ENCODE assay signal across 8 mouse cellular contexts in the genomic region with DNA sequence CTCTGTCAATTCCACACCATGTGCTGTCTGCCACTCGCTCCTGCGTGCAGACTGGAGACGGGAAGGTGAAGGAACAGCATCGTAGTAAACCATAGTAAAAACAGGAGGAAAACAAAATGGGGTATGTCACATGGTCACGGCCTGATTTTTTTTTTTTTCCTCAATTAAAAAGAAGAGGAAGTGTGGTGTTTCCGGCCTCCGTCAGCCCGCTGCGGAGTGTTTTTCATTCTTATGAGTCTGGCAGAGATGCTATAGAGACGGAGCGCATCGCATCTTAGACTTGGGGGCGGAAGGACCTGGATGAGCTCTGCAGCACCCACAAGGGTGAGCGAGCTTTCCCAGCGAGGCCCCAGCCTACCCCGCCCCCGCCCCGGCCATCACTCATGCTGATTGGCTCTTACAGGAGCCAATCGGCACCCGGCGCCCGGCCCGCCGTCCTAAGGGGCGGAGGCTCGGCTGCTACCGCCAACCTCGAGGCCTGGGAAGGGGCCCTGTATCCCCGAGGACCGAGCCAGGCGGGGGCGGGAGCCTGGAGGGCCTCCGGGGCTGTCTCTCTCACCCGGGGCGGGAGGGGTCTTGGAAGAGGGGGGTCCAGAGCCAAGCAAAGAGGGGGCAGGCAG. TPM values are rescaled to one million over a fixed set of nuclear protein-coding genes. Genes with fewer than 3 reads are reported as not detected.
DNase-seq lines count a peak whose midpoint lies in the region; ATAC-seq and TF ChIP-seq lines count a peak whose summit lies in the region.

No protein-coding gene starts in this region.

- H3K4me3 ChIP-seq in embryonic facial prominence, embryonic 14.5 days (ENCODE audit: low read depth, low read length), result peak overlapping the region; percentile 83
- H3K4me3 ChIP-seq in limb, embryonic 15.5 days, result peak overlapping the region; percentile 75
- H3K4me3 ChIP-seq in midbrain, postnatal 0 days (ENCODE audit: low read depth, low read length), result peak overlapping the region; percentile 47

- H3K9me3 ChIP-seq in embryonic facial prominence, embryonic 14.5 days (ENCODE audit: control insufficient read depth, low read length), result no peaks in the 10 kb centered on the region
- no peaks in the 10 kb centered on the region for H3K9me3 ChIP-seq in limb, embryonic 15.5 days
- H3K9me3 ChIP-seq in midbrain, postnatal 0 days (ENCODE audit: low read length), result no peaks in the 10 kb centered on the region

- peak overlapping the region; percentile 57 for H3K4me2 ChIP-seq in embryonic facial prominence, embryonic 14.5 days (ENCODE audit: low read depth, low read length)
- H3K4me2 ChIP-seq in limb, embryonic 15.5 days, result peak overlapping the region; percentile 73
- peak overlapping the region; percentile 73 for H3K4me2 ChIP-seq in midbrain, postnatal 0 days (ENCODE audit: low read depth, low read length, poor library complexity, severe bottlenecking)

- peak overlapping the region; percentile 71 for H3K9ac ChIP-seq in embryonic facial prominence, embryonic 14.5 days (ENCODE audit: low read depth, low read length)
- peak overlapping the region; percentile 64 for H3K9ac ChIP-seq in limb, embryonic 15.5 days
- peak overlapping the region; percentile 60 for H3K9ac ChIP-seq in midbrain, postnatal 0 days (replicated peaks; ENCODE audit: low read length, poor library complexity, severe bottlenecking)

- ATAC-seq in embryonic facial prominence, embryonic 14.5 days (ENCODE audit: low read depth), result peak; percentile 96
- ATAC-seq in limb, embryonic 15.5 days (ENCODE audit: insufficient number of reproducible peaks, low FRiP score, low TSS enrichment, low read depth), result peak; percentile 94
- peak; percentile 98 for ATAC-seq in midbrain, postnatal 0 days (ENCODE audit: low FRiP score)

- peak; percentile 89 for DNase-seq in layer of hippocampus, adult 11-12 months (ENCODE audit: low spot score)
- no peak for DNase-seq in layer of hippocampus, adult 9-10 months (ENCODE audit: low spot score)
- peak; percentile 97 for DNase-seq in embryonic facial prominence, embryonic 14.5 days (ENCODE audit: low spot score)
- DNase-seq in heart, adult 8-10 months (ENCODE audit: low spot score), result peak; percentile 85
- peak; percentile 88 for DNase-seq in kidney, adult 9 months
- peak; percentile 96 for DNase-seq in midbrain, postnatal 0 days (ENCODE audit: low spot score)
- DNase-seq in spleen, postnatal 10 days (ENCODE audit: low spot score in 2 of 2), result peak; percentile 49 to 74

- peaks cover 26% of the 10 kb centered on the region for H3K4me1 ChIP-seq in embryonic facial prominence, embryonic 14.5 days (ENCODE audit: control insufficient read depth, insufficient read depth, low read length)
- H3K4me1 ChIP-seq in limb, embryonic 15.5 days, result peaks cover 25% of the 10 kb centered on the region
- peaks cover 9% of the 10 kb centered on the region; the same call in 1 of the 2 replicates for H3K4me1 ChIP-seq in midbrain, postnatal 0 days (ENCODE audit: insufficient read depth, low read length)

- TF ChIP-seq CTCF in midbrain, postnatal 0 days (IDR thresholded peaks at IDR 0.05), result no peak

- H3K27ac ChIP-seq in embryonic facial prominence, embryonic 14.5 days (replicated peaks; ENCODE audit: low read depth, low read length), result peak overlapping the region; percentile 90
- peak overlapping the region; percentile 92 for H3K27ac ChIP-seq in limb, embryonic 15.5 days
- peak overlapping the region; percentile 86 for H3K27ac ChIP-seq in midbrain, postnatal 0 days (ENCODE audit: low read depth, low read length)

- 1% methylated on average over 34 of the region's 35 CpGs for WGBS in embryonic facial prominence, embryonic 14.5 days
- WGBS in limb, embryonic 15.5 days, result under 1% methylated on average over 35 of the region's 35 CpGs
- WGBS in midbrain, postnatal 0 days, result 3% methylated on average over 34 of the region's 35 CpGs

- peaks cover 30% of the 10 kb centered on the region for H3K36me3 ChIP-seq in embryonic facial prominence, embryonic 14.5 days (ENCODE audit: control insufficient read depth, insufficient read depth, low read length)
- peaks cover 24% of the 10 kb centered on the region for H3K36me3 ChIP-seq in limb, embryonic 15.5 days
- H3K36me3 ChIP-seq in midbrain, postnatal 0 days (ENCODE audit: insufficient read depth, low read length), result no peaks in the 10 kb centered on the region

- H3K27me3 ChIP-seq in embryonic facial prominence, embryonic 14.5 days (replicated peaks; ENCODE audit: control insufficient read depth, insufficient read depth, low read length), result no peaks in the 10 kb centered on the region
- no peaks in the 10 kb centered on the region for H3K27me3 ChIP-seq in limb, embryonic 15.5 days
- H3K27me3 ChIP-seq in midbrain, postnatal 0 days (ENCODE audit: insufficient read depth, low read length), result no peaks in the 10 kb centered on the region

RNA-seq across cellular contexts. Expression of a gene that starts 8.1 kb away (rescaled TPM):
- polyA plus RNA-seq in embryonic facial prominence, embryonic 14.5 days (2014; fragmentation: Nextera tagmentation; extraction: Ambion mirVana), result 14.8 and 16.1 TPM in 2 replicates
- total RNA-seq in heart, adult 8-10 months (2022), result 10 to 100 TPM; 14.8 to 34.3 (median 24.0) TPM
- polyA plus RNA-seq in limb, embryonic 15.5 days (2015; fragmentation: Nextera tagmentation; extraction: Ambion mirVana), result 13.4 and 13.5 TPM in 2 replicates
- total RNA-seq in midbrain, postnatal 0 days (2014; rRNA removed), result 56.9 and 61.2 TPM in 2 replicates
- polyA plus RNA-seq in midbrain, postnatal 0 days (2015; fragmentation: Nextera tagmentation; extraction: Ambion mirVana), result 4.7 and 5.0 TPM in 2 replicates

RNA-seq across cellular contexts. Expression of a gene that starts 33.1 kb away (rescaled TPM):
- 6.7 and 6.8 TPM in 2 replicates for polyA plus RNA-seq in embryonic facial prominence, embryonic 14.5 days (2014; fragmentation: Nextera tagmentation; extraction: Ambion mirVana)
- 10 to 100 TPM in 3 of 4 experiments, 1 to 10 TPM in 1; 10.0 to 11.3 (median 10.6) TPM for total RNA-seq in heart, adult 8-10 months (2022)
- polyA plus RNA-seq in limb, embryonic 15.5 days (2015; fragmentation: Nextera tagmentation; extraction: Ambion mirVana), result 11.0 and 11.2 TPM in 2 replicates
- total RNA-seq in midbrain, postnatal 0 days (2014; rRNA removed), result 3.6 and 6.9 TPM in 2 replicates
- polyA plus RNA-seq in midbrain, postnatal 0 days (2015; fragmentation: Nextera tagmentation; extraction: Ambion mirVana), result 2.3 and 2.8 TPM in 2 replicates

RNA-seq across cellular contexts. Expression of a gene that starts 50.2 kb away (rescaled TPM):
- 53.6 and 55.0 TPM in 2 replicates for polyA plus RNA-seq in embryonic facial prominence, embryonic 14.5 days (2014; fragmentation: Nextera tagmentation; extraction: Ambion mirVana)
- total RNA-seq in heart, adult 8-10 months (2022), result not detected
- polyA plus RNA-seq in limb, embryonic 15.5 days (2015; fragmentation: Nextera tagmentation; extraction: Ambion mirVana), result 39.8 and 43.6 TPM in 2 replicates
- not detected in 2 replicates for total RNA-seq in midbrain, postnatal 0 days (2014; rRNA removed)
- 16.3 and 16.8 TPM in 2 replicates for polyA plus RNA-seq in midbrain, postnatal 0 days (2015; fragmentation: Nextera tagmentation; extraction: Ambion mirVana)
